Mouse (Mus musculus): Measurements from ENCODE around the gene U2af1l4. TPM values are rescaled to one million over a fixed set of nuclear protein-coding genes. Genes with fewer than 3 reads are reported as not detected.

The U2af1l4 gene
- polyA plus RNA-seq, 1 experiment from 2014 or later, result 73.4 TPM

DNA sequence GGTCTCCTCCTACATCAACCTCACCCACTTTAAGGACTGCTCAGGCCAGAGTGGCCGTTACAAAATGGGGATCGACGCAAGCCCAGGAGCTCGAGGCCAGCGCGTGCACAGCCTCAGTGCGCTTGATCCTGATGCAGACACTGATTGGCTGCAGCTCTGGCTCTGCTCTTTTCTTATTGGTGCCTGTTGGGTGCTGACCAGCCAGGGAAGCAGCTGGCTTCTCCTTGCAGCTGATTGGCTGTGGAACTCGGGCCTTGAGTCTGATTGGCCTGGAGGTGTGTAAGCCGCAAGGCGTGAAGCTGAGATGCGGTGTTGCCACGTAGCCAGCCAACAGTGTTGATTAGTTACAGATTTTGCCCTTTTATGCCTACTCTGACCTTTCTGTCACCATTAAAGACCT, 35.7 kb downstream of the U2af1l4 start, which contains the start of gene Zbtb32:
TSS of gene Zbtb32 (minus strand) at position 124 of the 400 bp plus-strand sequence.
- Histone ChIP-seq H3K27ac (ENCODE audit: low read length) (peak within 1 kb of the TSS; percentile 85), H3K9me3 (replicated peaks; ENCODE audit: control insufficient read depth, low read length) (no peaks in the 10 kb centered on the region), H3K4me2 (ENCODE audit: low read depth, low read length) (peak within 1 kb of the TSS; percentile 16), H3K9ac (ENCODE audit: low read length) (no peak within 1 kb of the TSS), H3K4me3 (replicated peaks; ENCODE audit: low read length) (no peak within 1 kb of the TSS), H3K36me3 (ENCODE audit: control insufficient read depth, insufficient read depth, low read length) (no peaks in the 10 kb centered on the region), H3K27me3 (ENCODE audit: control insufficient read depth, insufficient read depth, low read length) (no peaks in the 10 kb centered on the region), H3K4me1 (ENCODE audit: control insufficient read depth, insufficient read depth, low read length) (peaks cover 15% of the 10 kb centered on the region)
- ATAC-seq (ENCODE audit: insufficient read depth, low FRiP score), result no peak
- WGBS, result 92% methylated on average over 12 of the region's 12 CpGs

- peak overlapping the region; percentile 30 for H3K4me2 ChIP-seq (ENCODE audit: low read depth, low read length)
- under 1% methylated on average over 16 of the region's 16 CpGs for WGBS
- peak overlapping the region; percentile 90 for H3K27ac ChIP-seq (ENCODE audit: low read length)
- peak; percentile 94 for ATAC-seq (ENCODE audit: insufficient read depth, low FRiP score)
- H3K4me1 ChIP-seq (ENCODE audit: control insufficient read depth, insufficient read depth, low read length), result peaks cover 15% of the 10 kb centered on the region
- H3K36me3 ChIP-seq (ENCODE audit: control insufficient read depth, insufficient read depth, low read length), result no peaks in the 10 kb centered on the region
- peak overlapping the region; percentile 44; the same call in 1 of the 2 replicates for H3K9ac ChIP-seq (ENCODE audit: low read length)
- no peaks in the 10 kb centered on the region for H3K27me3 ChIP-seq (ENCODE audit: control insufficient read depth, insufficient read depth, low read length)
- H3K9me3 ChIP-seq (replicated peaks; ENCODE audit: control insufficient read depth, low read length), result no peaks in the 10 kb centered on the region
- H3K4me3 ChIP-seq (replicated peaks; ENCODE audit: low read length), result no peak overlapping the region
These were observed 36.8 kb downstream of the U2af1l4 start for GRCm38 (mm10) chr7:30599933-30600353.

DNA sequence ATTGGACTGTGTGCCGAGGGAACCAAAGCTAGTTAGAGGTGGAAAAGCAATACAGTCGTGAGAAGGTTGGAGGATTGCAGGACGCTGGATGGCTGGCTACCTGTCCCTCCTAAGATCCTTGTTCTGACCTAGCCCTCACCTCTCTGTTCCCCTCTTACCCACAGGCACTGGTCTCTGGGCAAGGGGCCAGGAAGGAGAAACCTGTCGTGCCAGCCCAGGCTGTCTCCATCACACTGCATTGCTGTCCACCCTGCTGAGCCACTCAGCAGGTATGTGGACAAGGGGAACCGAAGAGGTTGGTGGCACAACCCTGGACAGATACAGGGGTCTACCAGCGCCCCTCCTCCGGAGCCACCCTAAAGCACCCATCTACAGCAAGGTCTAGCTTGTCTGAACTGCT, 37.5 kb downstream of the U2af1l4 start:
- peak; percentile 38; the same call in 1 of the 2 replicates for ATAC-seq (ENCODE audit: insufficient read depth, low FRiP score)
- peaks cover 15% of the 10 kb centered on the region for H3K4me1 ChIP-seq (ENCODE audit: control insufficient read depth, insufficient read depth, low read length)
- peak overlapping the region; percentile 30 for H3K4me2 ChIP-seq (ENCODE audit: low read depth, low read length)
- H3K27ac ChIP-seq (ENCODE audit: low read length), result peak overlapping the region; percentile 90
- no peaks in the 10 kb centered on the region for H3K9me3 ChIP-seq (replicated peaks; ENCODE audit: control insufficient read depth, low read length)
- H3K36me3 ChIP-seq (ENCODE audit: control insufficient read depth, insufficient read depth, low read length), result no peaks in the 10 kb centered on the region
- 50% methylated on average over 7 of the region's 7 CpGs for WGBS
- H3K4me3 ChIP-seq (replicated peaks; ENCODE audit: low read length), result no peak overlapping the region
- peak overlapping the region; percentile 44; the same call in 1 of the 2 replicates for H3K9ac ChIP-seq (ENCODE audit: low read length)
- no peaks in the 10 kb centered on the region for H3K27me3 ChIP-seq (ENCODE audit: control insufficient read depth, insufficient read depth, low read length)

- Histone ChIP-seq H3K9me3 (replicated peaks; ENCODE audit: control insufficient read depth, low read length) (no peaks in the 10 kb centered on the region), H3K4me1 (ENCODE audit: control insufficient read depth, insufficient read depth, low read length) (peaks cover 15% of the 10 kb centered on the region), H3K9ac (ENCODE audit: low read length) (no peak overlapping the region), H3K4me3 (replicated peaks; ENCODE audit: low read length) (no peak overlapping the region), H3K27me3 (ENCODE audit: control insufficient read depth, insufficient read depth, low read length) (no peaks in the 10 kb centered on the region), H3K36me3 (ENCODE audit: control insufficient read depth, insufficient read depth, low read length) (no peaks in the 10 kb centered on the region), H3K27ac (ENCODE audit: low read length) (peak overlapping the region; percentile 79; the same call in 1 of the 2 replicates), H3K4me2 (ENCODE audit: low read depth, low read length) (no peak overlapping the region)
- ATAC-seq (ENCODE audit: insufficient read depth, low FRiP score), result peak; percentile 70
- WGBS, result 22% methylated on average over 3 of the region's 3 CpGs
These were observed 39.5 kb downstream of the U2af1l4 start for GRCm38 (mm10) chr7:30602583-30602982.

- H3K4me3 ChIP-seq (replicated peaks; ENCODE audit: low read length), result no peak overlapping the region
- 46% methylated on average over 8 of the region's 8 CpGs for WGBS
- H3K4me2 ChIP-seq (ENCODE audit: low read depth, low read length), result no peak overlapping the region
- peaks cover 15% of the 10 kb centered on the region for H3K4me1 ChIP-seq (ENCODE audit: control insufficient read depth, insufficient read depth, low read length)
- no peaks in the 10 kb centered on the region for H3K27me3 ChIP-seq (ENCODE audit: control insufficient read depth, insufficient read depth, low read length)
- no peaks in the 10 kb centered on the region for H3K36me3 ChIP-seq (ENCODE audit: control insufficient read depth, insufficient read depth, low read length)
- H3K27ac ChIP-seq (ENCODE audit: low read length), result no peak overlapping the region
- no peaks in the 10 kb centered on the region for H3K9me3 ChIP-seq (replicated peaks; ENCODE audit: control insufficient read depth, low read length)
- ATAC-seq (ENCODE audit: insufficient read depth, low FRiP score), result no peak
- H3K9ac ChIP-seq (ENCODE audit: low read length), result no peak overlapping the region
These were observed 41.3 kb downstream of the U2af1l4 start for GRCm38 (mm10) chr7:30604424-30604823.

DNA sequence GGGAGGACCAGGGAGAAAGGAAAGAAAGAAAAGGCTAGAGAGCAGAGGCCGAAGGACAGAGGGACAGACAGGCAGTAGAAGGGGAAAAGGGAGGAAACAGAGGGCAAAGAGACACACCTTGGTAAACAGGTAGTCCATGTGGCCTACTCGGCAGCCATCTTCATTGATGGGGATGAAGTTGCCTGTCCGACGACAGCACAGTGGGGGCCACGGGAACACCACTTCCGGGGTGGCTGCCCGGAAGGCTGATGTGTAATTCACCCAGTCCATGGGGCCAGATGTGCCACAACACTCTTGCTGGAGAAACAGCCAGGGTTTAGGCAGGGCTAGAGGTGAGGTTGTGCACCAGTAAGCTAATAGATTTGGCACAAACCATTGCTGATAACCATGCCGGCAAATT, 41.8 kb downstream of the U2af1l4 start:
- 83% methylated on average over 8 of the region's 8 CpGs for WGBS
- peaks cover 15% of the 10 kb centered on the region for H3K4me1 ChIP-seq (ENCODE audit: control insufficient read depth, insufficient read depth, low read length)

DNA sequence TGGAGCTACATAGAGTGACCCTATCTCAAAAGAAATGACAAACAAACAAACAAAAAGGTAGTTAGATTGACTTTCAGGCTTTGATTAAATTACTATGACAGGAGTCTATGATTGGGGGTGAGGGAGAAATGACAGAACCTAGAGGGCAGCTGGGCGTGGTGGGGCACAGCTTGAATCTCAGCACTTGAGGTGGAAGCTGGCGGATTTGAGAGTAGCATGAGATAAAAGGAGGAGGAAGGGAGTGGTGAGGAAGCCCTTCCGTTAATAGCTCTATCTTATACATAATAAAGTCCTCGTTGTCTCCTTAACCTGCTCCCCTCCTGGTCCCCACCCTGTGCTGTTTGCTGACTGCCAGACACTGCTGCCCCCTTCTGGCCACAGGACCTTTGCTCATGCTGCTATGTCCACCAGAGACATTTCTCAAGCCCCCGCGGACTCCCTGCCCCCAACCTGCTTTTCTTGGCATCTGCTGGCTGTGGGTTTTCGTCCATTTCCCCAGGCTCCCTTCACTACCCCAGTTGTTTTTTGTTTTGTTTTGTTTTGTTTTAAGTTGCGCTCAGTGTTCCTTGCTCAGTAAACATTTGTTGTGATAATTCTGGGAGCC, 44.7 kb downstream of the U2af1l4 start:
- Histone ChIP-seq H3K27me3 (ENCODE audit: control insufficient read depth, insufficient read depth, low read length) (no peaks in the 10 kb centered on the region), H3K36me3 (ENCODE audit: control insufficient read depth, insufficient read depth, low read length) (no peaks in the 10 kb centered on the region), H3K4me3 (replicated peaks; ENCODE audit: low read length) (no peak overlapping the region), H3K9me3 (replicated peaks; ENCODE audit: control insufficient read depth, low read length) (no peaks in the 10 kb centered on the region), H3K4me2 (ENCODE audit: low read depth, low read length) (no peak overlapping the region), H3K27ac (ENCODE audit: low read length) (no peak overlapping the region), H3K4me1 (ENCODE audit: control insufficient read depth, insufficient read depth, low read length) (peaks cover 5% of the 10 kb centered on the region; the same call in 1 of the 2 replicates), H3K9ac (ENCODE audit: low read length) (no peak overlapping the region)
- 26% methylated on average over 8 of the region's 8 CpGs for WGBS
- peak; percentile 54; the same call in 1 of the 2 replicates for ATAC-seq (ENCODE audit: insufficient read depth, low FRiP score)

More for the DNA sequence above, 41.8 kb downstream of the U2af1l4 start:
- no peak for ATAC-seq (ENCODE audit: insufficient read depth, low FRiP score)
- Histone ChIP-seq H3K4me2 (ENCODE audit: low read depth, low read length) (no peak overlapping the region), H3K27me3 (ENCODE audit: control insufficient read depth, insufficient read depth, low read length) (no peaks in the 10 kb centered on the region), H3K9ac (ENCODE audit: low read length) (no peak overlapping the region), H3K36me3 (ENCODE audit: control insufficient read depth, insufficient read depth, low read length) (no peaks in the 10 kb centered on the region), H3K9me3 (replicated peaks; ENCODE audit: control insufficient read depth, low read length) (no peaks in the 10 kb centered on the region), H3K27ac (ENCODE audit: low read length) (no peak overlapping the region), H3K4me3 (replicated peaks; ENCODE audit: low read length) (no peak overlapping the region)

GRCm38 (mm10) chr7:30608476-30608875, 45.4 kb downstream of the U2af1l4 start:
- no peaks in the 10 kb centered on the region for H3K9me3 ChIP-seq (replicated peaks; ENCODE audit: control insufficient read depth, low read length)
- H3K4me1 ChIP-seq (ENCODE audit: control insufficient read depth, insufficient read depth, low read length), result no peaks in the 10 kb centered on the region
- H3K4me3 ChIP-seq (replicated peaks; ENCODE audit: low read length), result no peak overlapping the region
- H3K27me3 ChIP-seq (ENCODE audit: control insufficient read depth, insufficient read depth, low read length), result no peaks in the 10 kb centered on the region
- 49% methylated on average over 16 of the region's 16 CpGs for WGBS
- H3K36me3 ChIP-seq (ENCODE audit: control insufficient read depth, insufficient read depth, low read length), result no peaks in the 10 kb centered on the region
- no peak overlapping the region for H3K4me2 ChIP-seq (ENCODE audit: low read depth, low read length)
- no peak overlapping the region for H3K9ac ChIP-seq (ENCODE audit: low read length)
- no peak overlapping the region for H3K27ac ChIP-seq (ENCODE audit: low read length)
- ATAC-seq (ENCODE audit: insufficient read depth, low FRiP score), result no peak

GRCm38 (mm10) chr7:30610043-30610442, 46.9 kb downstream of the U2af1l4 start:
- no peaks in the 10 kb centered on the region for H3K9me3 ChIP-seq (replicated peaks; ENCODE audit: control insufficient read depth, low read length)
- ATAC-seq (ENCODE audit: insufficient read depth, low FRiP score), result peak; percentile 32
- H3K4me1 ChIP-seq (ENCODE audit: control insufficient read depth, insufficient read depth, low read length), result no peaks in the 10 kb centered on the region
- H3K4me3 ChIP-seq (replicated peaks; ENCODE audit: low read length), result no peak overlapping the region
- no peaks in the 10 kb centered on the region for H3K36me3 ChIP-seq (ENCODE audit: control insufficient read depth, insufficient read depth, low read length)
- no peak overlapping the region; the same call in 1 of the 2 replicates for H3K27ac ChIP-seq (ENCODE audit: low read length)
- no peak overlapping the region for H3K9ac ChIP-seq (ENCODE audit: low read length)
- 52% methylated on average over 7 of the region's 7 CpGs for WGBS
- no peak overlapping the region for H3K4me2 ChIP-seq (ENCODE audit: low read depth, low read length)
- H3K27me3 ChIP-seq (ENCODE audit: control insufficient read depth, insufficient read depth, low read length), result no peaks in the 10 kb centered on the region
